8 mouse cellular contexts compared by ENCODE assay signal in genomic region chr13:4666375-4667140, GRCm38 (mm10). TPM values are rescaled to one million over a fixed set of nuclear protein-coding genes. Genes with fewer than 3 reads are reported as not detected.
DNase-seq lines count a peak whose midpoint lies in the region; ATAC-seq and TF ChIP-seq lines count a peak whose summit lies in the region.

No protein-coding gene starts in this region.

- peak; percentile 26 for DNase-seq in liver, adult 2 months (ENCODE audit: extremely low read depth, low read depth, low spot score)
- DNase-seq in adipocyte (ENCODE audit: low spot score) = peak; percentile 84
- peak; percentile 72 for DNase-seq in embryonic facial prominence, embryonic 11.5 days (ENCODE audit: low spot score)
- peak; percentile 33 to 51 for DNase-seq in left cerebral cortex, postnatal 36 days (ENCODE audit: low spot score in 2 of 2)
- DNase-seq in naive thymus-derived CD4-positive, alpha-beta T cell, adult 2 months (ENCODE audit: low read depth) = peak; percentile 46

- no peak for ATAC-seq in liver, embryonic 12.5 days
- no peak for ATAC-seq in embryonic facial prominence, embryonic 11.5 days (replicated peaks; ENCODE audit: insufficient number of reproducible peaks, low FRiP score, low TSS enrichment, low read depth)
- ATAC-seq in hindbrain, embryonic 12.5 days (ENCODE audit: low FRiP score) = no peak
- no peak for ATAC-seq in erythroblast, adult 5-6 weeks (replicated peaks; ENCODE audit: low FRiP score, poor library complexity, severe bottlenecking)

- H3K4me1 ChIP-seq in liver, adult 2 months (ENCODE audit: control insufficient read depth, insufficient read depth, low read length) = no peaks in the 10 kb centered on the region
- H3K4me1 ChIP-seq in liver, embryonic 12.5 days = no peaks in the 10 kb centered on the region
- no peaks in the 10 kb centered on the region for H3K4me1 ChIP-seq in embryonic facial prominence, embryonic 11.5 days (ENCODE audit: control insufficient read depth, insufficient read depth, low read length)
- no peaks in the 10 kb centered on the region for H3K4me1 ChIP-seq in hindbrain, embryonic 12.5 days

- TF ChIP-seq POLR2A in liver, adult 2 months (IDR thresholded peaks at IDR 0.05; ENCODE audit: extremely low read depth, insufficient read depth, low read length) = no peak

- peak; percentile 64 for TF ChIP-seq CTCF in liver, adult 2 months (IDR thresholded peaks at IDR 0.05; ENCODE audit: low read depth, low read length)

- no peaks in the 10 kb centered on the region for H3K27me3 ChIP-seq in liver, adult 2 months (ENCODE audit: control insufficient read depth, insufficient read depth, low read length)
- no peaks in the 10 kb centered on the region for H3K27me3 ChIP-seq in liver, embryonic 12.5 days (replicated peaks)
- no peaks in the 10 kb centered on the region for H3K27me3 ChIP-seq in embryonic facial prominence, embryonic 11.5 days (ENCODE audit: control insufficient read depth, insufficient read depth, low read length)
- no peaks in the 10 kb centered on the region for H3K27me3 ChIP-seq in hindbrain, embryonic 12.5 days

- H3K9ac ChIP-seq in liver, adult 2 months (ENCODE audit: low read depth, low read length) = no peak overlapping the region
- H3K9ac ChIP-seq in liver, embryonic 12.5 days = no peak overlapping the region
- H3K9ac ChIP-seq in embryonic facial prominence, embryonic 11.5 days (replicated peaks; ENCODE audit: low read length) = no peak overlapping the region
- H3K9ac ChIP-seq in hindbrain, embryonic 12.5 days = no peak overlapping the region

- H3K9me3 ChIP-seq in liver, embryonic 12.5 days (replicated peaks) = no peaks in the 10 kb centered on the region
- H3K9me3 ChIP-seq in embryonic facial prominence, embryonic 11.5 days (replicated peaks; ENCODE audit: control insufficient read depth, low read length) = no peaks in the 10 kb centered on the region
- no peaks in the 10 kb centered on the region for H3K9me3 ChIP-seq in hindbrain, embryonic 12.5 days (replicated peaks)

- H3K36me3 ChIP-seq in liver, adult 2 months (ENCODE audit: control insufficient read depth, insufficient read depth, low read length) = no peaks in the 10 kb centered on the region
- no peaks in the 10 kb centered on the region for H3K36me3 ChIP-seq in liver, embryonic 12.5 days
- H3K36me3 ChIP-seq in embryonic facial prominence, embryonic 11.5 days (replicated peaks; ENCODE audit: control insufficient read depth, insufficient read depth, low read depth, low read length) = no peaks in the 10 kb centered on the region
- no peaks in the 10 kb centered on the region for H3K36me3 ChIP-seq in hindbrain, embryonic 12.5 days

- H3K4me3 ChIP-seq in liver, adult 2 months (ENCODE audit: insufficient read depth, low read depth, low read length) = no peak overlapping the region
- H3K4me3 ChIP-seq in liver, embryonic 12.5 days = no peak overlapping the region
- no peak overlapping the region for H3K4me3 ChIP-seq in embryonic facial prominence, embryonic 11.5 days (ENCODE audit: low read depth, low read length)
- no peak overlapping the region for H3K4me3 ChIP-seq in hindbrain, embryonic 12.5 days

- H3K27ac ChIP-seq in liver, adult 2 months (replicated peaks; ENCODE audit: insufficient read depth, low read depth, low read length) = no peak overlapping the region
- no peak overlapping the region for H3K27ac ChIP-seq in liver, embryonic 12.5 days
- H3K27ac ChIP-seq in embryonic facial prominence, embryonic 11.5 days (replicated peaks; ENCODE audit: low read depth, low read length) = no peak overlapping the region
- no peak overlapping the region for H3K27ac ChIP-seq in hindbrain, embryonic 12.5 days

- intact Hi-C loops in left cerebral cortex, postnatal 36 days (cut with DNase I) = loop anchor here (5.0 kb wide), 2 partner anchors 106 to 1196 kb away; partner anchors contain the start of gene Klf6

- no peaks in the 10 kb centered on the region for H3K79me2 ChIP-seq in liver, adult 2 months (ENCODE audit: control insufficient read depth, insufficient read depth, low read length)

- no peak overlapping the region for H3K4me2 ChIP-seq in liver, embryonic 12.5 days
- H3K4me2 ChIP-seq in embryonic facial prominence, embryonic 11.5 days (ENCODE audit: low read depth, low read length) = no peak overlapping the region
- peak overlapping the region; percentile 24; the same call in 1 of the 2 replicates for H3K4me2 ChIP-seq in hindbrain, embryonic 12.5 days (replicated peaks)

- 38% methylated on average over 11 of the region's 11 CpGs for WGBS in liver, adult 2 months
- 29% methylated on average over 11 of the region's 11 CpGs for WGBS in liver, embryonic 12.5 days (ENCODE audit: insufficient replicate concordance)
- WGBS in embryonic facial prominence, embryonic 11.5 days = 41% methylated on average over 11 of the region's 11 CpGs
- WGBS in hindbrain, embryonic 12.5 days = 34% methylated on average over 11 of the region's 11 CpGs

RNA-seq across cellular contexts. Expression of gene Akr1e1, which starts 57.6 kb away (rescaled TPM):
- total RNA-seq in liver, adult 2 months (2014; rRNA removed) = 17.7 and 22.8 TPM in 2 replicates
- polyA plus RNA-seq in liver, adult 2 months (2012; rRNA removed) = 9.1 and 11.1 TPM in 2 replicates
- polyA plus RNA-seq in liver, embryonic 12.5 days (2016; fragmentation: Nextera tagmentation; extraction: Ambion mirVana) = 23.0 and 23.4 TPM in 2 replicates
- polyA plus RNA-seq in embryonic facial prominence, embryonic 11.5 days (2014; fragmentation: Nextera tagmentation; extraction: Ambion mirVana) = 39.3 and 39.4 TPM in 2 replicates
- polyA plus RNA-seq in hindbrain, embryonic 12.5 days (2016; fragmentation: Nextera tagmentation; extraction: Ambion mirVana) = 42.5 and 54.9 TPM in 2 replicates
- 10 to 100 TPM; 16.1 to 21.2 TPM for total RNA-seq in left cerebral cortex, postnatal 36 days (2021)
- total RNA-seq in erythroblast, adult 5-6 weeks (2015; ENCODE audit: low replicate concordance) = 1.2 and 5.9 TPM in 2 replicates
- 1.8 and 2.4 TPM in 2 replicates for total RNA-seq in erythroblast, adult 5-6 weeks (2017; ENCODE audit: low replicate concordance)

Comparison
In these comparisons a context has a peak if more than half of its experiments do, and no peak if none do; other contexts are left out.
1. DNase-seq: peak in every context shown above with its lines; median percentile 84 in adipocyte; 72 in embryonic facial prominence, embryonic 11.5 days; 46 in naive thymus-derived CD4-positive, alpha-beta T cell, adult 2 months; 42 in left cerebral cortex, postnatal 36 days; 26 in liver, adult 2 months.